Mouse (Mus musculus): ENCODE measurements at regions not wholly inside any gene's neighbourhood (a gene's known extent, or its start where the extent isn't known, plus 50 kb on each side); places are given as distances from the start of the nearest gene placed in this dataset.
"Not testable (repeated sequence)": the region's sequence is repeated elsewhere in the genome, so short reads cannot be mapped to it uniquely, and the experiment has no call there.

GRCm38 (mm10) chr3:21700326-21700725 is 376.1 kb upstream of the Tbl1xr1 start:
- Histone ChIP-seq H3K4me3 (replicated peaks; ENCODE audit: insufficient read depth, low read depth, low read length) (no peak overlapping the region), H3K4me1 (ENCODE audit: control insufficient read depth, insufficient read depth, low read length) (no peaks in the 10 kb centered on the region), H3K27me3 (ENCODE audit: control insufficient read depth, insufficient read depth, low read length) (no peaks in the 10 kb centered on the region), H3K27ac (ENCODE audit: insufficient read depth, low read length) (no peak overlapping the region)
- 95% methylated on average over 1 of the region's 1 CpGs for WGBS
- TF ChIP-seq POLR2A (IDR thresholded peaks at IDR 0.05; ENCODE audit: borderline replicate concordance, insufficient read depth, low read length), result no peak
- TF ChIP-seq CTCF (IDR thresholded peaks at IDR 0.05; ENCODE audit: borderline replicate concordance, insufficient read depth, low read depth, low read length), result no peak
- no peak for DNase-seq

DNA sequence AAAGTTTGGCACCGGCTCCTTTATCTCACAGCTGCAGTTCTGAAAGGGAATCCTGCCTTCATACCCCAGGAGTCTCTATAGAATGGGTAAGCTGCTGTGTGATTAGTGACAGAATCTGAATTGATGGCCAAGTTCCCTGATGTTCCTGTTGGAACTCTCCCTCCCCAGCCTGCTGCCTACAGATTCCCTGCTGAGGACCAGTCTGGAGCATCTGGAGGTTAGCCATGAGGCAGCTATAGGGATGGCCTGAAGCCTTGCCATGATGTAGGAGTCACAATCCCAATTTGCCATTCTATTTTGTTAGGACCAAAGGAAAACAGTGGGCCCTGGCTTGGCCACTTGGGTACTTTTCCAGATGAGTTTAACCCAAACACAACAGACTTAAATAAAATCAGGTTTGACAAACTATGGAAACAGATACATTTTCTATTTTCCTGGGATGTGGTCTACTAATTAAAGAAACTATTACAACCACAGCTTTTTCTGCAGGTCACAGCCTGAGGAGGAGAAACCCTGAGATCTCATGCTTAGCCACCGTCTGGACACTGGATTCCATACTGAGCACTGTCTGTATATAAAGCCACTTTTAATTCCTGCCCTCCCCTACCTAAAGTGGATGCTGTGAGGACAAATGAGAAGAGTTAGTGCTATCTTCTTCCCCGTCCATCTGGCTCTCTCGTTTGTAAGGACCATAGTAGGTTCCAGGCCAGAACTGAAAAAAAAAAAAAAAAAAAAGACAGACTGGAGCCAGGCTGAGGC is 349.5 kb upstream of the Tbl1xr1 start:
- Histone ChIP-seq H3K4me3 (replicated peaks; ENCODE audit: insufficient read depth, low read depth, low read length) (no peak overlapping the region), H3K4me1 (ENCODE audit: control insufficient read depth, insufficient read depth, low read length) (peaks cover 13% of the 10 kb centered on the region), H3K27me3 (ENCODE audit: control insufficient read depth, insufficient read depth, low read length) (no peaks in the 10 kb centered on the region), H3K27ac (ENCODE audit: insufficient read depth, low read length) (no peak overlapping the region)
- 12% methylated on average over 4 of the region's 4 CpGs for WGBS
- TF ChIP-seq CTCF (IDR thresholded peaks at IDR 0.05; ENCODE audit: borderline replicate concordance, insufficient read depth, low read depth, low read length), result no peak
- TF ChIP-seq POLR2A (IDR thresholded peaks at IDR 0.05; ENCODE audit: borderline replicate concordance, insufficient read depth, low read length), result no peak
- peak; percentile 88 to 92 for DNase-seq

GRCm38 (mm10) chr3:21728019-21728418 is 348.4 kb upstream of the Tbl1xr1 start:
- 92% methylated on average over 4 of the region's 4 CpGs for WGBS
- H3K27ac ChIP-seq (ENCODE audit: insufficient read depth, low read length), result no peak overlapping the region
- no peaks in the 10 kb centered on the region for H3K27me3 ChIP-seq (ENCODE audit: control insufficient read depth, insufficient read depth, low read length)
- DNase-seq, result no peak
- peaks cover 13% of the 10 kb centered on the region for H3K4me1 ChIP-seq (ENCODE audit: control insufficient read depth, insufficient read depth, low read length)
- TF ChIP-seq POLR2A (IDR thresholded peaks at IDR 0.05; ENCODE audit: borderline replicate concordance, insufficient read depth, low read length) (no peak), CTCF (IDR thresholded peaks at IDR 0.05; ENCODE audit: borderline replicate concordance, insufficient read depth, low read depth, low read length) (no peak)
- H3K4me3 ChIP-seq (replicated peaks; ENCODE audit: insufficient read depth, low read depth, low read length), result no peak overlapping the region

GRCm38 (mm10) chr3:21729328-21729727 is 347.1 kb upstream of the Tbl1xr1 start:
- WGBS, result 97% methylated on average over 1 of the region's 1 CpGs
- H3K4me1 ChIP-seq (ENCODE audit: control insufficient read depth, insufficient read depth, low read length), result peaks cover 13% of the 10 kb centered on the region
- no peak overlapping the region for H3K4me3 ChIP-seq (replicated peaks; ENCODE audit: insufficient read depth, low read depth, low read length)
- H3K27ac ChIP-seq (ENCODE audit: insufficient read depth, low read length), result no peak overlapping the region
- no peak for DNase-seq
- H3K27me3 ChIP-seq (ENCODE audit: control insufficient read depth, insufficient read depth, low read length), result no peaks in the 10 kb centered on the region
- TF ChIP-seq POLR2A (IDR thresholded peaks at IDR 0.05; ENCODE audit: borderline replicate concordance, insufficient read depth, low read length) (no peak), CTCF (IDR thresholded peaks at IDR 0.05; ENCODE audit: borderline replicate concordance, insufficient read depth, low read depth, low read length) (no peak)

- not testable (repeated sequence) for DNase-seq; H3K4me3 ChIP-seq (replicated peaks; ENCODE audit: insufficient read depth, low read depth, low read length); H3K27ac ChIP-seq (ENCODE audit: insufficient read depth, low read length); H3K27me3 ChIP-seq (ENCODE audit: control insufficient read depth, insufficient read depth, low read length); H3K4me1 ChIP-seq (ENCODE audit: control insufficient read depth, insufficient read depth, low read length)
- WGBS, result 99% methylated on average over 2 of the region's 2 CpGs
Measured at GRCm38 (mm10) chr3:21735688-21736087, 340.8 kb upstream of the Tbl1xr1 start.

GRCm38 (mm10) chr3:21739720-21740119 is 336.7 kb upstream of the Tbl1xr1 start:
- 91% methylated on average over 4 of the region's 4 CpGs for WGBS
- no peaks in the 10 kb centered on the region for H3K27me3 ChIP-seq (ENCODE audit: control insufficient read depth, insufficient read depth, low read length)
- TF ChIP-seq CTCF (IDR thresholded peaks at IDR 0.05; ENCODE audit: borderline replicate concordance, insufficient read depth, low read depth, low read length) (no peak), POLR2A (IDR thresholded peaks at IDR 0.05; ENCODE audit: borderline replicate concordance, insufficient read depth, low read length) (no peak)

DNA sequence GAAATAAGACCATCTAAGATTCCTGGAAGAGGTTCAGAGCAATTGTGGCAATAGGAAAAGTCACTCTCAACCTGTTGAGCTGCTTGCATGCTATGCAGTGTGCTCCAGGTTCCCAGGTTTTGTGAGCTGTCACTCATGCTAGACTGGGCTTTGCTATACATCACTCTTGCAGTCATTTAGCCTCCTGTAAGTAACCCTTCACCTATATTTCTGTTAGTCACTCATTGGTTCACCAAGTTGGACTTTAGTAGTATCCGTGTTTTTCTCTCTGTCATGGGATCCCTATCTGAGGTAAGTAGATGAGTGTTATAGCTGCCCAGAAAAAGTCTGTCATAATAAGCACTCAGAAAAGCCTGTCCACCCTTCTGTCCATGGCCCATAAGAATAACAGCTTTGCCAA is 332.3 kb upstream of the Tbl1xr1 start:
- DNase-seq, result no peak
- 93% methylated on average over 1 of the region's 1 CpGs for WGBS

More at GRCm38 (mm10) chr3:21739720-21740119, 336.7 kb upstream of the Tbl1xr1 start:
- no peak for DNase-seq
- Histone ChIP-seq H3K4me3 (replicated peaks; ENCODE audit: insufficient read depth, low read depth, low read length) (no peak overlapping the region), H3K27ac (ENCODE audit: insufficient read depth, low read length) (no peak overlapping the region), H3K4me1 (ENCODE audit: control insufficient read depth, insufficient read depth, low read length) (no peaks in the 10 kb centered on the region)

DNA sequence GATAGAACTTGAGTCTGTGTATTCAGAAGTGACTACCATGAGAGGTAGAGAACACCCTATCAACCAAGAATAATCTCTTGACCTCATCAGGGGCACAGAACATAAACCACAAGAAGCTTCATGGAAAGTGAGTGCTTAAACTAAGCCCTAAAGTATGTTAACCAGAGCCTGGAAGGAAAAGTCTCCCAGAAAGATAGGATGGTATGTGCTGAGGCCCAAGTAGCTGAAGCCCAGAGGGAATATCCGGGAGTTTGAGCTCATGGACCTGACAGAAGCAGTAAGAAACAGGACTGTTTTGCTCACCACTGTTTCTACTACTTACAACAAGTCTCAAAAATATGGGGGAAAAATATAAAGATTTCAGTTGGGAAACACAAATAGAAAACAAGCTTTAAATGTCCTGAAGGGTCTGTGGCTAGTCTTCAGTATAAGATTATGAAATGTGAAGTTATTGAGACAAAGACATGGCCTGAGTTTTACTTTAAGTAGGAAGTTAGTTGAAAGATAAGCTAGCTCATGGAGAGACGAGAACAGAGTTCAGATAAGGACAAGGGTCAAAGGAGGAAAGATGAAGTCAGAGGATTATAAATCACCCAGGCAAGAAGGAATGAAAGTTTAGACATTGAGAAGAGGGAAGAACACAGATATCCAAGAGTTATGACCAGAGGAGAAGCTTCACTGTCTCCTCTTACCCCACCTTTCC is 315.8 kb upstream of the Tbl1xr1 start:
- Histone ChIP-seq H3K27ac (ENCODE audit: insufficient read depth, low read length) (no peak overlapping the region), H3K4me3 (replicated peaks; ENCODE audit: insufficient read depth, low read depth, low read length) (no peak overlapping the region), H3K27me3 (ENCODE audit: control insufficient read depth, insufficient read depth, low read length) (no peaks in the 10 kb centered on the region), H3K4me1 (ENCODE audit: control insufficient read depth, insufficient read depth, low read length) (no peaks in the 10 kb centered on the region)
- no peak for DNase-seq
- TF ChIP-seq POLR2A (IDR thresholded peaks at IDR 0.05; ENCODE audit: borderline replicate concordance, insufficient read depth, low read length) (no peak), CTCF (IDR thresholded peaks at IDR 0.05; ENCODE audit: borderline replicate concordance, insufficient read depth, low read depth, low read length) (no peak)
- 92% methylated on average over 2 of the region's 2 CpGs for WGBS

More for the DNA sequence above, 332.3 kb upstream of the Tbl1xr1 start:
- TF ChIP-seq CTCF (IDR thresholded peaks at IDR 0.05; ENCODE audit: borderline replicate concordance, insufficient read depth, low read depth, low read length), result no peak
- Histone ChIP-seq H3K4me1 (ENCODE audit: control insufficient read depth, insufficient read depth, low read length) (no peaks in the 10 kb centered on the region), H3K4me3 (replicated peaks; ENCODE audit: insufficient read depth, low read depth, low read length) (no peak overlapping the region), H3K27ac (ENCODE audit: insufficient read depth, low read length) (no peak overlapping the region), H3K27me3 (ENCODE audit: control insufficient read depth, insufficient read depth, low read length) (no peaks in the 10 kb centered on the region)
